8 mouse cellular contexts compared by ENCODE assay signal in genomic region chr15:77150000-77150399, GRCm38 (mm10).
A peak's percentile ranks its signal among the peaks of the same experiment; 100 is the strongest.
DNase-seq lines count a peak whose midpoint lies in the region; ATAC-seq lines count a peak whose summit lies in the region.

No protein-coding gene starts in this region.

- no peak for DNase-seq in kidney, postnatal 25 days
- no peak for DNase-seq in adrenal gland, postnatal 4 days (ENCODE audit: low spot score in 2 of 2)
- DNase-seq in cerebellum, postnatal 36 days, result no peak

- peaks cover 55% of the 10 kb centered on the region for H3K4me1 ChIP-seq in kidney, embryonic 15.5 days
- peaks cover 63% of the 10 kb centered on the region for H3K4me1 ChIP-seq in embryonic facial prominence, embryonic 13.5 days
- peaks cover 31% of the 10 kb centered on the region for H3K4me1 ChIP-seq in intestine, embryonic 15.5 days (replicated peaks)
- peaks cover 60% of the 10 kb centered on the region for H3K4me1 ChIP-seq in midbrain, embryonic 15.5 days

- no peak; the same call in 1 of the 2 replicates for ATAC-seq in kidney, embryonic 15.5 days (replicated peaks; ENCODE audit: low FRiP score)
- no peak for ATAC-seq in embryonic facial prominence, embryonic 13.5 days (ENCODE audit: insufficient number of reproducible peaks, insufficient read depth, low FRiP score, low TSS enrichment, low read depth)
- ATAC-seq in intestine, embryonic 15.5 days, result no peak; the same call in 1 of the 2 replicates
- ATAC-seq in midbrain, embryonic 15.5 days (replicated peaks), result no peak
- ATAC-seq in erythroid progenitor cell, adult 5-6 weeks (replicated peaks; ENCODE audit: low FRiP score, poor library complexity, severe bottlenecking), result no peak

- WGBS in kidney, embryonic 15.5 days, result 33% methylated on average over 3 of the region's 3 CpGs
- WGBS in embryonic facial prominence, embryonic 13.5 days, result 29% methylated on average over 3 of the region's 3 CpGs
- 6% methylated on average over 3 of the region's 3 CpGs for WGBS in intestine, embryonic 15.5 days
- WGBS in midbrain, embryonic 15.5 days, result 13% methylated on average over 3 of the region's 3 CpGs

- 0 out of 2 replicates have a peak overlapping the region, but pooled peaks have one; percentile 37 for H3K9ac ChIP-seq in kidney, embryonic 15.5 days
- peak overlapping the region; percentile 64 for H3K9ac ChIP-seq in embryonic facial prominence, embryonic 13.5 days
- peak overlapping the region; percentile 39 for H3K9ac ChIP-seq in intestine, embryonic 15.5 days
- H3K9ac ChIP-seq in midbrain, embryonic 15.5 days, result peak overlapping the region; percentile 78

- peak overlapping the region; percentile 94 for H3K27ac ChIP-seq in kidney, embryonic 15.5 days
- H3K27ac ChIP-seq in embryonic facial prominence, embryonic 13.5 days, result peak overlapping the region; percentile 94
- peak overlapping the region; percentile 90 for H3K27ac ChIP-seq in intestine, embryonic 15.5 days
- H3K27ac ChIP-seq in midbrain, embryonic 15.5 days, result peak overlapping the region; percentile 88

- H3K27me3 ChIP-seq in kidney, embryonic 15.5 days, result no peaks in the 10 kb centered on the region
- no peaks in the 10 kb centered on the region for H3K27me3 ChIP-seq in embryonic facial prominence, embryonic 13.5 days
- H3K27me3 ChIP-seq in intestine, embryonic 15.5 days (replicated peaks), result no peaks in the 10 kb centered on the region
- H3K27me3 ChIP-seq in midbrain, embryonic 15.5 days (replicated peaks), result no peaks in the 10 kb centered on the region

- H3K4me2 ChIP-seq in kidney, embryonic 15.5 days, result peak overlapping the region; percentile 67
- H3K4me2 ChIP-seq in embryonic facial prominence, embryonic 13.5 days, result peak overlapping the region; percentile 72
- peak overlapping the region; percentile 58 for H3K4me2 ChIP-seq in intestine, embryonic 15.5 days (replicated peaks)
- H3K4me2 ChIP-seq in midbrain, embryonic 15.5 days, result peak overlapping the region; percentile 79

- peak overlapping the region; percentile 63 for H3K4me3 ChIP-seq in kidney, embryonic 15.5 days (replicated peaks)
- peak overlapping the region; percentile 34 for H3K4me3 ChIP-seq in embryonic facial prominence, embryonic 13.5 days
- H3K4me3 ChIP-seq in intestine, embryonic 15.5 days (replicated peaks), result peak overlapping the region; percentile 28
- H3K4me3 ChIP-seq in midbrain, embryonic 15.5 days, result peak overlapping the region; percentile 64

- H3K36me3 ChIP-seq in kidney, embryonic 15.5 days, result no peaks in the 10 kb centered on the region
- H3K36me3 ChIP-seq in embryonic facial prominence, embryonic 13.5 days, result no peaks in the 10 kb centered on the region
- no peaks in the 10 kb centered on the region for H3K36me3 ChIP-seq in intestine, embryonic 15.5 days
- H3K36me3 ChIP-seq in midbrain, embryonic 15.5 days (replicated peaks), result no peaks in the 10 kb centered on the region

- no peaks in the 10 kb centered on the region for H3K9me3 ChIP-seq in kidney, embryonic 15.5 days (replicated peaks)
- no peaks in the 10 kb centered on the region for H3K9me3 ChIP-seq in embryonic facial prominence, embryonic 13.5 days
- no peaks in the 10 kb centered on the region for H3K9me3 ChIP-seq in intestine, embryonic 15.5 days
- H3K9me3 ChIP-seq in midbrain, embryonic 15.5 days, result no peaks in the 10 kb centered on the region
